Mouse (Mus musculus) embryonic facial prominence, embryonic 11.5 days (tissue): ENCODE data around the gene Dstyk. TPM values are rescaled to one million over a fixed set of nuclear protein-coding genes. Genes with fewer than 3 reads are reported as not detected.
"Not testable (repeated sequence)": the region's sequence is repeated elsewhere in the genome, so short reads cannot be mapped to it uniquely, and the experiment has no call there.

Experiments used
- ATAC-seq: fragments of 200-750 bp; cut with Nextera tagmentation; replicated peaks from 2 replicates; pipeline ENCODE4 v1.8.0; 2017; ENCODE audit warnings: low read depth; ENCODE audit not compliant: insufficient number of reproducible peaks, low FRiP score, low TSS enrichment
- DNase-seq: peaks from one replicate; pipeline ENCODE4 v3.0.0-alpha.2; 2015; ENCODE audit warnings: low spot score
- H3K27ac ChIP-seq: fragments of 300-500 bp; sonication (generic); replicated peaks from 2 replicates; pipeline ENCODE4 v1.5.1; 2014; ENCODE audit warnings: mild to moderate bottlenecking, low read depth, low read length, control low read depth
- H3K27me3 ChIP-seq: fragments of 300-500 bp; sonication (generic); 2 replicates; pipeline ENCODE4 v1.6.1; 2014; ENCODE audit warnings: mild to moderate bottlenecking, low read length, moderate library complexity, mixed read lengths; ENCODE audit not compliant: control insufficient read depth, insufficient read depth
- H3K36me3 ChIP-seq: fragments of 300-500 bp; sonication (generic); replicated peaks from 2 replicates; pipeline ENCODE4 v1.6.1; 2014; ENCODE audit warnings: low read depth, mild to moderate bottlenecking, low read length, moderate library complexity, mixed read lengths; ENCODE audit not compliant: control insufficient read depth, insufficient read depth
- H3K4me1 ChIP-seq: fragments of 300-500 bp; sonication (generic); 2 replicates; pipeline ENCODE4 v1.6.1; 2014; ENCODE audit warnings: low read length, mixed read lengths; ENCODE audit not compliant: control insufficient read depth, insufficient read depth
- H3K4me2 ChIP-seq: fragments of 300-500 bp; sonication (generic); 2 replicates; pipeline ENCODE4 v1.6.1; 2014; ENCODE audit warnings: low read depth, mild to moderate bottlenecking, control low read depth, low read length, moderate library complexity
- H3K4me3 ChIP-seq: fragments of 300-500 bp; sonication (generic); 2 replicates; pipeline ENCODE4 v1.5.1; 2014; ENCODE audit warnings: low read depth, low read length, control low read depth
- H3K9ac ChIP-seq: fragments of 300-500 bp; sonication (generic); replicated peaks from 2 replicates; pipeline ENCODE4 v1.6.1; 2014; ENCODE audit warnings: mild to moderate bottlenecking, control low read depth, low read length
- H3K9me3 ChIP-seq: fragments of 300-500 bp; sonication (generic); replicated peaks from 2 replicates; pipeline ENCODE4 v1.6.1; 2016; ENCODE audit warnings: mild to moderate bottlenecking, low read length, inconsistent platforms, mixed read lengths; ENCODE audit not compliant: control insufficient read depth
- WGBS: fragments of 180-500 bp; shearing (Covaris S2); extraction: QIAGEN DNeasy Blood & Tissue Kit; methylation state at CpG from one replicate; pipeline ENCODE4 v1.1.7; 2014; 5-methylcytosine and 5-hydroxymethylcytosine counted together
- polyA plus RNA-seq: library from polyadenylated mRNA; unstranded; fragments of >200 nt; fragmentation: Nextera tagmentation; extraction: Ambion mirVana; gene quantifications from 2 replicates; pipeline ENCODE4 v1.2.1, GENCODE M21; 2014

The Dstyk gene
- polyA plus RNA-seq, 1 experiment from 2014 or later: 11.9 TPM

DNA sequence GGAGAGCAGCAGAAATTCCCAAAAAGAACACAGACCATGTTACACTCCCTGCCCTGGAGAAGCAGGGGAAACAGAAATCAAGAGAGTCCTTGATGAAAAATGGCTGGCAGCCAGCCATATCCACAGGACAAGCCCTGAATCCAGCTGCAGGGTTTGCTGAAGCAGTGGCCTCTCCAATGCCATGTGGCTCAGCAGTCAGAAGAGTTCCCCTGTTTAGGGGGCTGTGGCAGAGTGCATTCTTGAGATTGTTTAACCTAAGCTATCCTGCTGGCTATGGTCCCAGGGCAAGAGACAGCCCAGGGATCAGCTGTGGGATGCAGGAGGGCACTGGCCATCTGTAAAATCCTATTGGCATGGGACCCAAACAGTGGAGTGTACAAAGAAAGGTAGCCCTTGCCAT is 51.6 kb downstream of the Dstyk start:
- no peak for ATAC-seq
- no peaks in the 10 kb centered on the region for H3K27me3 ChIP-seq
- H3K27ac ChIP-seq: no peak overlapping the region
- H3K9me3 ChIP-seq: no peaks in the 10 kb centered on the region
- no peak overlapping the region for H3K4me2 ChIP-seq
- no peak for DNase-seq
- H3K36me3 ChIP-seq: no peaks in the 10 kb centered on the region; the same call in 1 of the 2 replicates
- H3K9ac ChIP-seq: no peak overlapping the region
- H3K4me3 ChIP-seq: no peak overlapping the region
- no peaks in the 10 kb centered on the region for H3K4me1 ChIP-seq

DNA sequence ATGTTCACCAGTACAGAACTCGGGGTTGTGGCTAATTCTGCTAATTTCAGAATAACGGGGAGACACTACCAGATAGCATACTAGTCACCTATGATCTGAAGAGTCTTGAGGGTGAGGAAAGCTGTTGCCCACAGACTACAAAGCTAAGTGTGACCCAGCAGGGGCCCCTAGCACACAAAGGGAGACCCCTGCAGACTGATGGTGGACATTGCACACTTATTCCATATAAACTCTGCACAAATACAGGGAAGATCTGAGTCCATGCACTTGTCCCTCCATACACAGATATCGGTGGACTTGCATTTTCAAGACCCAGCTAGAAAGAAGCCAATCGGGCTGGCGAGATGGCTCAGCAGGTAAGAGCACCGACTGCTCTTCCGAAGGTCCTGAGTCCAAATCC is 52.2 kb downstream of the Dstyk start:
- Histone ChIP-seq H3K27me3 (no peaks in the 10 kb centered on the region), H3K9ac (no peak overlapping the region), H3K27ac (no peak overlapping the region), H3K4me3 (no peak overlapping the region), H3K9me3 (no peaks in the 10 kb centered on the region), H3K4me1 (no peaks in the 10 kb centered on the region), H3K36me3 (no peaks in the 10 kb centered on the region; the same call in 1 of the 2 replicates), H3K4me2 (no peak overlapping the region)
- 92% methylated on average over 7 of the region's 7 CpGs for WGBS
- DNase-seq (no peak), ATAC-seq (no peak)

DNA sequence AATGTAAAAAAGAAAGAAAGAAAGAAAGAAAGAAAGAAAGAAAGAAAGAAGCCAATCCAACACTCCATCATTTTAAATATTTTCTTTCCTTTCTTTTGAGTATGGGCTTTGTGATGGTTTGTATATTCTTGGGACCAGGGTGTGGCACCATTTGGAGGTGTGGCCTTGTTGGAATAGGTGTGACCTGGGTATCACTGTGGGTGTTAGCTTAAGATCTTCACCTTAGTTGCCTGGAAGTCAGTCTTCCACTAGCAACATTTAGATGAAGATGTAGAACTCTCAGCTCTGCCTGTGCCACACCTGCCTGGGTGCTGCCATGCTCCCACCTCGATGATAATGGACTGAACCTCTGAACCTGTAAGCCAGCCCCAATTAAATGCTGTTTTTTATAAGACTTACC is 52.7 kb downstream of the Dstyk start:
- H3K27ac ChIP-seq, DNase-seq, H3K36me3 ChIP-seq, H3K4me1 ChIP-seq, H3K4me2 ChIP-seq, H3K27me3 ChIP-seq, ATAC-seq, H3K4me3 ChIP-seq, H3K9me3 ChIP-seq, H3K9ac ChIP-seq: not testable (repeated sequence)
- 88% methylated on average over 1 of the region's 1 CpGs for WGBS

- H3K4me2 ChIP-seq: no peak overlapping the region
- 86% methylated on average over 2 of the region's 2 CpGs for WGBS
- DNase-seq: no peak
- no peaks in the 10 kb centered on the region for H3K4me1 ChIP-seq
- H3K4me3 ChIP-seq: no peak overlapping the region
- no peak overlapping the region for H3K9ac ChIP-seq
- no peaks in the 10 kb centered on the region; the same call in 1 of the 2 replicates for H3K36me3 ChIP-seq
- no peaks in the 10 kb centered on the region for H3K27me3 ChIP-seq
- H3K27ac ChIP-seq: no peak overlapping the region
- no peak for ATAC-seq
- H3K9me3 ChIP-seq: no peaks in the 10 kb centered on the region
Measured at GRCm38 (mm10) chr1:132471032-132471431, 53.7 kb downstream of the Dstyk start.

DNA sequence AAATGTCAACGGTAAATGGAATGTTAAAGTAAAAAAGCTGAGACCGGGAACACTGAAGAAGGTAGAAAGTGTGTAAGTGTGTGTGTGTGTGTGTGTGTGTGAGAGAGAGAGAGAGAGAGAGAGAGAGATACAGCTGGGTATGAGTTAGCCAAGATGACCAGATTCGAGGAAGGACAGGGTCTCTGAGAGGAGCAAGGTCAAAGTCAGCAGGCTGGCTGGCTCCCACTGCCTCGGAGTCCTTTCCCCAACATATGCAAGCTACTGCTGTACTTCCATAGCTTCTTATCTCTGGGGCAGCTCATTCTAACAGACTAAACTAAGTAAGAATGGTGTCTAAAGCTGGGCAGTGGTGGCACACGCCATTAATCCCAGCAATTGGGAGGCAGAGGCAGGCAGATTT is 54.1 kb downstream of the Dstyk start:
- no peaks in the 10 kb centered on the region for H3K4me1 ChIP-seq
- H3K27ac ChIP-seq: no peak overlapping the region
- H3K36me3 ChIP-seq: no peaks in the 10 kb centered on the region
- H3K27me3 ChIP-seq: no peaks in the 10 kb centered on the region
- no peak for DNase-seq
- ATAC-seq: no peak
- no peak overlapping the region for H3K4me3 ChIP-seq
- H3K9me3 ChIP-seq: no peaks in the 10 kb centered on the region
- WGBS: 91% methylated on average over 5 of the region's 5 CpGs
- H3K4me2 ChIP-seq: no peak overlapping the region
- H3K9ac ChIP-seq: no peak overlapping the region

DNA sequence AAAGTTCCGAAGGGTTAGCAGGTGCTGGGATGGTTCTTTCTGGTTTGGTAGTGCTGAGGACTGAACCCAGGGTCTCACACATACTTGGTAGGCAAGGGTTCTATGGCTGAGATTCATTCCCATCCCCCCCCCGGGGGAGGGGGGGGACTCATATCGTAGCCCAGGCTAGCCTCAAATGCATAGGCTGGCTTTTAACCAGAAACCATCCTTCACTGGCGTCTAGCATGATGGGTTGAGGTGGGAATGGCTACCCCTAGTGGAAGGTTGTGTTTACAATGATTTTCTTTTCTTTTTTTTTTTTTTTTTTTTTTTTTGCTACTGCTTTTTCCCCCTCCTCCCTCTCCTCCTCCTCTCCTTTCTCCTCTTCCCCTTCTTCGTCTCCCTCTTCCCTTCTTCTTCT is 55.2 kb downstream of the Dstyk start:
- no peak overlapping the region for H3K4me2 ChIP-seq
- WGBS: 54% methylated on average over 5 of the region's 5 CpGs
- DNase-seq: peak; percentile 29

GRCm38 (mm10) chr1:132474496-132474895 is 57.1 kb downstream of the Dstyk start:
- Histone ChIP-seq H3K27ac (no peak overlapping the region), H3K4me1 (no peaks in the 10 kb centered on the region), H3K4me2 (no peak overlapping the region), H3K4me3 (no peak overlapping the region), H3K9me3 (no peaks in the 10 kb centered on the region), H3K36me3 (no peaks in the 10 kb centered on the region), H3K9ac (no peak overlapping the region), H3K27me3 (no peaks in the 10 kb centered on the region)
- WGBS: 86% methylated on average over 1 of the region's 1 CpGs
- DNase-seq (no peak), ATAC-seq (no peak)

More for the DNA sequence above, 55.2 kb downstream of the Dstyk start:
- Histone ChIP-seq H3K36me3 (no peaks in the 10 kb centered on the region), H3K9ac (no peak overlapping the region), H3K4me1 (no peaks in the 10 kb centered on the region), H3K27me3 (no peaks in the 10 kb centered on the region), H3K9me3 (no peaks in the 10 kb centered on the region), H3K4me3 (no peak overlapping the region), H3K27ac (no peak overlapping the region)
- ATAC-seq: no peak

- H3K27me3 ChIP-seq: no peaks in the 10 kb centered on the region
- peak overlapping the region; percentile 85 for H3K4me3 ChIP-seq
- H3K4me2 ChIP-seq: peak overlapping the region; percentile 64
- DNase-seq (no peak), ATAC-seq (peak; percentile 68; the same call in 1 of the 2 replicates)
- no peaks in the 10 kb centered on the region for H3K36me3 ChIP-seq
- WGBS: 5% methylated on average over 9 of the region's 9 CpGs
- H3K4me1 ChIP-seq: no peaks in the 10 kb centered on the region
- H3K9me3 ChIP-seq: no peaks in the 10 kb centered on the region
- peak overlapping the region; percentile 87 for H3K9ac ChIP-seq
- H3K27ac ChIP-seq: no peak overlapping the region; the same call in 1 of the 2 replicates
Measured at GRCm38 (mm10) chr1:132476575-132476927, 59.2 kb downstream of the Dstyk start.
